Mouse (Mus musculus) lung, postnatal 0 days (tissue): ENCODE measurements around the gene Leo1.

Experiments used
- CTCF ChIP-seq: IDR thresholded peaks from 2 replicates; pipeline ENCODE4 v1.5.1; 2016; ENCODE audit warnings: antibody characterized with exemption, mild to moderate bottlenecking
- EP300 ChIP-seq: IDR thresholded peaks from 2 replicates; pipeline ENCODE4 v1.6.1; 2016; ENCODE audit warnings: antibody characterized with exemption, mild to moderate bottlenecking, control low read depth

DNA sequence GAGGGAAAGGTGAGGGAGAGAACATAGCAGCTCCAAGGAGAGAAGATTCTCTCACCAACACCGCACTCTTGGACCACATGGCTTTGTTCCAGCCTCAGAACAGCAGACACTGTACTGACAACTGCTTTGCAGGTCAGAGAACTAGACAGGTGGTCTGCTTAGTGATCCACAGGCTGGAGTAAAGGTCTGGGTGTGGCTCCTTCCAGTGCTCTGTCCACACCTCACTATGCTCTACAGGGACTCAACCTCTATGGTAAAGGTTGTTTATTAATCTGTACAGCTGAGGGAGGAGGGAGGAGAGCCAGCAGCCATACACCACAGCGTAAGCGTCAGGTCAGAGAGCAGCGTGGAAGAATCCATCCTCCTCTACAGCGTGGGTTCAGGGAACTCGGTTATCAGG is 45.4 kb upstream of the Leo1 start:
- TF ChIP-seq EP300 (no peak), CTCF (no peak)
